Mouse (Mus musculus): ENCODE measurements around the gene Mus81. TPM values are rescaled to one million over a fixed set of nuclear protein-coding genes. Genes with fewer than 3 reads are reported as not detected.

Gene Mus81
- polyA plus RNA-seq, 1 experiment = 29.8 TPM

GRCm38 (mm10) chr19:5516906-5517505 is 28.8 kb upstream of the Mus81 start:
- Histone ChIP-seq H3K4me3 (ENCODE audit: insufficient read depth, low read depth, low read length) (no peak overlapping the region), H3K36me3 (ENCODE audit: control insufficient read depth, insufficient read depth, low read length) (no peaks in the 10 kb centered on the region), H3K4me1 (ENCODE audit: control insufficient read depth, insufficient read depth, low read length) (0 out of 2 replicates have a peak, but pooled peaks cover 3% of the 10 kb centered on the region), H3K27me3 (replicated peaks; ENCODE audit: control insufficient read depth, insufficient read depth, low read length) (no peaks in the 10 kb centered on the region), H3K27ac (ENCODE audit: insufficient read depth, low read depth, low read length) (no peak overlapping the region)
- WGBS = 84% methylated on average over 8 of the region's 8 CpGs
- TF ChIP-seq CTCF (conservative IDR thresholded peaks at IDR 0.05; ENCODE audit: insufficient read depth, insufficient read length, low read depth, low read length) = no peak
- no peak for TF ChIP-seq POLR2A (IDR thresholded peaks at IDR 0.05; ENCODE audit: low read depth, low read length)
- no peak for DNase-seq

GRCm38 (mm10) chr19:5515840-5516777 is 27.9 kb upstream of the Mus81 start:
- Histone ChIP-seq H3K4me1 (ENCODE audit: control insufficient read depth, insufficient read depth, low read length) (0 out of 2 replicates have a peak, but pooled peaks cover 5% of the 10 kb centered on the region), H3K27me3 (replicated peaks; ENCODE audit: control insufficient read depth, insufficient read depth, low read length) (no peaks in the 10 kb centered on the region), H3K36me3 (ENCODE audit: control insufficient read depth, insufficient read depth, low read length) (no peaks in the 10 kb centered on the region), H3K4me3 (ENCODE audit: insufficient read depth, low read depth, low read length) (no peak overlapping the region), H3K27ac (ENCODE audit: insufficient read depth, low read depth, low read length) (no peak overlapping the region)
- 86% methylated on average over 7 of the region's 7 CpGs for WGBS
- TF ChIP-seq POLR2A (IDR thresholded peaks at IDR 0.05; ENCODE audit: low read depth, low read length) (no peak), CTCF (conservative IDR thresholded peaks at IDR 0.05; ENCODE audit: insufficient read depth, insufficient read length, low read depth, low read length) (no peak; the same call in 1 of the 2 replicates)
- no peak for DNase-seq

- H3K4me1 ChIP-seq (ENCODE audit: control insufficient read depth, insufficient read depth, low read length) = peaks cover 9% of the 10 kb centered on the region; the same call in 1 of the 2 replicates
- DNase-seq = no peak
- H3K27ac ChIP-seq (ENCODE audit: insufficient read depth, low read depth, low read length) = no peak overlapping the region
- H3K27me3 ChIP-seq (replicated peaks; ENCODE audit: control insufficient read depth, insufficient read depth, low read length) = no peaks in the 10 kb centered on the region
- no peaks in the 10 kb centered on the region for H3K36me3 ChIP-seq (ENCODE audit: control insufficient read depth, insufficient read depth, low read length)
- no peak for TF ChIP-seq POLR2A (IDR thresholded peaks at IDR 0.05; ENCODE audit: low read depth, low read length)
- TF ChIP-seq CTCF (conservative IDR thresholded peaks at IDR 0.05; ENCODE audit: insufficient read depth, insufficient read length, low read depth, low read length) = no peak
- 85% methylated on average over 3 of the region's 3 CpGs for WGBS
- H3K4me3 ChIP-seq (ENCODE audit: insufficient read depth, low read depth, low read length) = no peak overlapping the region
These were observed 24.8 kb upstream of the Mus81 start for GRCm38 (mm10) chr19:5513005-5513349.

- no peaks in the 10 kb centered on the region for H3K36me3 ChIP-seq (ENCODE audit: control insufficient read depth, insufficient read depth, low read length)
- no peak overlapping the region for H3K4me3 ChIP-seq (ENCODE audit: insufficient read depth, low read depth, low read length)
- DNase-seq = no peak
- peaks cover 9% of the 10 kb centered on the region; the same call in 1 of the 2 replicates for H3K4me1 ChIP-seq (ENCODE audit: control insufficient read depth, insufficient read depth, low read length)
- H3K27ac ChIP-seq (ENCODE audit: insufficient read depth, low read depth, low read length) = no peak overlapping the region
- TF ChIP-seq CTCF (conservative IDR thresholded peaks at IDR 0.05; ENCODE audit: insufficient read depth, insufficient read length, low read depth, low read length) (no peak), POLR2A (IDR thresholded peaks at IDR 0.05; ENCODE audit: low read depth, low read length) (no peak)
- WGBS = 67% methylated on average over 12 of the region's 12 CpGs
- no peaks in the 10 kb centered on the region for H3K27me3 ChIP-seq (replicated peaks; ENCODE audit: control insufficient read depth, insufficient read depth, low read length)
These were observed 24.1 kb upstream of the Mus81 start for GRCm38 (mm10) chr19:5512091-5513004.

- H3K4me3 ChIP-seq (ENCODE audit: insufficient read depth, low read depth, low read length) = peak overlapping the region; percentile 53
- 41% methylated on average over 15 of the region's 15 CpGs for WGBS
- H3K27me3 ChIP-seq (replicated peaks; ENCODE audit: control insufficient read depth, insufficient read depth, low read length) = no peaks in the 10 kb centered on the region
- peak overlapping the region; percentile 5; the same call in 1 of the 2 replicates for H3K27ac ChIP-seq (ENCODE audit: insufficient read depth, low read depth, low read length)
- H3K4me1 ChIP-seq (ENCODE audit: control insufficient read depth, insufficient read depth, low read length) = peaks cover 9% of the 10 kb centered on the region; the same call in 1 of the 2 replicates
- TF ChIP-seq POLR2A (IDR thresholded peaks at IDR 0.05; ENCODE audit: low read depth, low read length) (no peak), CTCF (conservative IDR thresholded peaks at IDR 0.05; ENCODE audit: insufficient read depth, insufficient read length, low read depth, low read length) (no peak)
- H3K36me3 ChIP-seq (ENCODE audit: control insufficient read depth, insufficient read depth, low read length) = no peaks in the 10 kb centered on the region
- no peak for DNase-seq
These were observed 23.0 kb upstream of the Mus81 start for GRCm38 (mm10) chr19:5511074-5511632.
